In genomic region chr12:80945996-80946355, GRCm38 (mm10) we compare ENCODE assay signal across 8 mouse cellular contexts. TPM values are rescaled to one million over a fixed set of nuclear protein-coding genes. Genes with fewer than 3 reads are reported as not detected.
DNase-seq lines count a peak whose midpoint lies in the region; ATAC-seq and TF ChIP-seq lines count a peak whose summit lies in the region.

No protein-coding gene starts in this region.

- under 1% methylated on average over 42 of the region's 47 CpGs for WGBS in forebrain, embryonic 15.5 days
- WGBS in lung, embryonic 15.5 days: 0% methylated on average over 36 of the region's 47 CpGs

- intact Hi-C loops in heart, postnatal 36 days (cut with DNase I): loop anchor here (1.0 to 10.0 kb wide), 2 partner anchors 156 to 301 kb away; partner anchors contain the start of genes Erh, Slc39a9 and Susd6

- peak; percentile 98 for ATAC-seq in forebrain, embryonic 15.5 days (replicated peaks)
- ATAC-seq in lung, embryonic 15.5 days (ENCODE audit: borderline replicate concordance, extremely low read depth, low FRiP score, low TSS enrichment): peak; percentile 96

- peaks cover 32% of the 10 kb centered on the region for H3K36me3 ChIP-seq in ES-E14 (ENCODE audit: control insufficient read depth, insufficient read depth, low read length, poor library complexity, severe bottlenecking)
- peaks cover 30% of the 10 kb centered on the region for H3K36me3 ChIP-seq in forebrain, embryonic 15.5 days
- peaks cover 37% of the 10 kb centered on the region for H3K36me3 ChIP-seq in lung, embryonic 15.5 days

- peak overlapping the region; percentile 100 for H3K9ac ChIP-seq in ES-E14 (ENCODE audit: insufficient read depth, low read depth, low read length, poor library complexity, severe bottlenecking)
- H3K9ac ChIP-seq in forebrain, embryonic 15.5 days (replicated peaks): peak overlapping the region; percentile 74
- peak overlapping the region; percentile 99 for H3K9ac ChIP-seq in lung, embryonic 15.5 days

- no peaks in the 10 kb centered on the region for H3K9me3 ChIP-seq in ES-E14 (ENCODE audit: control insufficient read depth, insufficient read depth, low read depth, low read length)
- no peaks in the 10 kb centered on the region for H3K9me3 ChIP-seq in forebrain, embryonic 15.5 days
- no peaks in the 10 kb centered on the region for H3K9me3 ChIP-seq in lung, embryonic 15.5 days

- no peaks in the 10 kb centered on the region for H3K27me3 ChIP-seq in forebrain, embryonic 15.5 days
- no peaks in the 10 kb centered on the region for H3K27me3 ChIP-seq in lung, embryonic 15.5 days

- peak overlapping the region; percentile 57 for H3K4me2 ChIP-seq in forebrain, embryonic 15.5 days (replicated peaks)
- H3K4me2 ChIP-seq in lung, embryonic 15.5 days: peak overlapping the region; percentile 69

- peak overlapping the region; percentile 75 to 100 for H3K4me3 ChIP-seq in ES-E14 (ENCODE audit: insufficient read depth in 1 of 2, low read depth in 1 of 2, low read length in 2 of 2, poor library complexity in 1 of 2, severe bottlenecking in 1 of 2)
- H3K4me3 ChIP-seq in forebrain, embryonic 15.5 days: peak overlapping the region; percentile 64
- H3K4me3 ChIP-seq in lung, embryonic 15.5 days: peak overlapping the region; percentile 97

- in situ Hi-C loops in ES-E14 (cut with MboI; ENCODE audit: low sequenced_read_pairs in 2 of 2, unreplicated experiment in 2 of 2): no loop called here

- DNase-seq in ES-E14 (ENCODE audit: low read depth, low spot score): peak; percentile 88
- DNase-seq in cerebellum, adult 11-12 months: peak; percentile 95
- DNase-seq in heart, postnatal 36 days: peak; percentile 94 to 97
- DNase-seq in layer of hippocampus, adult 8-10 months (ENCODE audit: low spot score in 2 of 2): peak; percentile 90 to 94
- peak; percentile 92 for DNase-seq in ovary, adult 18-20 months (ENCODE audit: low spot score)
- DNase-seq in thymus, postnatal 0 days (ENCODE audit: low spot score): peak; percentile 98

- peak overlapping the region; percentile 99 for H3K27ac ChIP-seq in ES-E14 (ENCODE audit: insufficient read depth, low read depth, low read length, poor library complexity, severe bottlenecking)
- peak overlapping the region; percentile 93 for H3K27ac ChIP-seq in forebrain, embryonic 15.5 days (replicated peaks)
- peak overlapping the region; percentile 96 for H3K27ac ChIP-seq in lung, embryonic 15.5 days

- peaks cover 2 to 3% of the 10 kb centered on the region in 2 experiments; a peak in 1 of 4 replicates for H3K4me1 ChIP-seq in ES-E14 (ENCODE audit: control insufficient read depth in 2 of 2, insufficient read depth in 2 of 2, low read length in 2 of 2, poor library complexity in 1 of 2)
- peaks cover 12% of the 10 kb centered on the region for H3K4me1 ChIP-seq in forebrain, embryonic 15.5 days
- peaks cover 17% of the 10 kb centered on the region for H3K4me1 ChIP-seq in lung, embryonic 15.5 days

TF ChIP-seq in ES-E14, 5 proteins besides CTCF, POLR2A, EP300 and RAD21:
- TF ChIP-seq ZC3H11A (IDR thresholded peaks at IDR 0.05; ENCODE audit: borderline replicate concordance, low read depth, low read length) (no peak), MAFK (IDR thresholded peaks at IDR 0.05; ENCODE audit: insufficient read depth, low read depth, low read length) (no peak), ZNF384 (IDR thresholded peaks at IDR 0.05; ENCODE audit: low read depth, low read length) (no peak), CHD2 (IDR thresholded peaks at IDR 0.05; ENCODE audit: low read depth, low read length) (peak; percentile 91), HCFC1 (IDR thresholded peaks at IDR 0.05; ENCODE audit: borderline replicate concordance, insufficient read depth, low read length) (no peak)

RNA-seq across cellular contexts. Expression of gene Srsf5, which starts 0.7 kb away (rescaled TPM):
- total RNA-seq in ES-E14 (2012; rRNA removed): 396 and 508 TPM in 2 replicates
- 481 and 491 TPM in 2 replicates for polyA plus RNA-seq in forebrain, embryonic 15.5 days (2015; fragmentation: Nextera tagmentation; extraction: Ambion mirVana)
- 100 to 1,000 TPM in 1 of 2 experiments, 10 to 100 TPM in 1; 98.3 to 181 TPM for total RNA-seq in heart, postnatal 36 days (2021)
- total RNA-seq in layer of hippocampus, adult 8-10 months (2022): 100 to 1,000 TPM; 313 to 401 (median 363) TPM
- 570 and 583 TPM in 2 replicates for polyA plus RNA-seq in lung, embryonic 15.5 days (2015; fragmentation: Nextera tagmentation; extraction: Ambion mirVana)
- polyA plus RNA-seq in thymus, postnatal 0 days (2015; fragmentation: Nextera tagmentation; extraction: Ambion mirVana): 655 and 689 TPM in 2 replicates

RNA-seq across cellular contexts. Expression of gene Slc10a1, which starts 22.5 kb away (rescaled TPM):
- 0.54 and 0.79 TPM in 2 replicates for total RNA-seq in ES-E14 (2012; rRNA removed)
- 0.61 and 0.83 TPM in 2 replicates for polyA plus RNA-seq in forebrain, embryonic 15.5 days (2015; fragmentation: Nextera tagmentation; extraction: Ambion mirVana)
- total RNA-seq in heart, postnatal 36 days (2021): not detected
- not detected for total RNA-seq in layer of hippocampus, adult 8-10 months (2022)
- 0.39 and 1.1 TPM in 2 replicates for polyA plus RNA-seq in lung, embryonic 15.5 days (2015; fragmentation: Nextera tagmentation; extraction: Ambion mirVana)
- polyA plus RNA-seq in thymus, postnatal 0 days (2015; fragmentation: Nextera tagmentation; extraction: Ambion mirVana): 0.36 and 0.59 TPM in 2 replicates

Comparison
In these comparisons a context has a peak if more than half of its experiments do, and no peak if none do; other contexts are left out.
1. Peak in every context shown above with its lines: DNase-seq, ATAC-seq, H3K4me3 ChIP-seq and H3K27ac ChIP-seq.